Mouse (Mus musculus) frontal cortex, adult (tissue): ENCODE results near the gene Spata31d1b.
"Not testable (repeated sequence)": the region's sequence is repeated elsewhere in the genome, so short reads cannot be mapped to it uniquely, and the experiment has no call there.

Source experiments
- ATAC-seq: cut with Nextera tagmentation; 2 replicates; pipeline ENCODE4 v1.9.2; 2017; ENCODE audit warnings: mild to moderate bottlenecking, moderate library complexity, mixed read lengths; ENCODE audit not compliant: low TSS enrichment

The Spata31d1b gene

GRCm38 (mm10) chr13:59711984-59712383 is at the start of gene Spata31d1b:
Gene Spata31d1b, plus strand, starts transcription at chr13:59712284.
- not testable (repeated sequence) for ATAC-seq

GRCm38 (mm10) chr13:59663939-59664712 is 48.0 kb upstream of the Spata31d1b start:
- ATAC-seq = no peak

- ATAC-seq = no peak
Measured at GRCm38 (mm10) chr13:59667763-59668162, 44.3 kb upstream of the Spata31d1b start.

- ATAC-seq = no peak
Measured at GRCm38 (mm10) chr13:59668501-59669093, 43.5 kb upstream of the Spata31d1b start.

- ATAC-seq = peak; percentile 39; the same call in 1 of the 2 replicates
Measured at GRCm38 (mm10) chr13:59669946-59670345, 42.1 kb upstream of the Spata31d1b start.

GRCm38 (mm10) chr13:59671521-59671920 is 40.6 kb upstream of the Spata31d1b start:
- ATAC-seq = no peak

- ATAC-seq = no peak
Measured at GRCm38 (mm10) chr13:59672248-59672647, 39.8 kb upstream of the Spata31d1b start.

- ATAC-seq = no peak
Measured at GRCm38 (mm10) chr13:59673597-59673996, 38.5 kb upstream of the Spata31d1b start.

- ATAC-seq = no peak
Measured at GRCm38 (mm10) chr13:59674215-59674614, 37.9 kb upstream of the Spata31d1b start.

GRCm38 (mm10) chr13:59674761-59675150 is 37.3 kb upstream of the Spata31d1b start:
- ATAC-seq = peak; percentile 27

GRCm38 (mm10) chr13:59675151-59676011 is 36.7 kb upstream of the Spata31d1b start, which contains the start of gene Golm1:
Gene Golm1, minus strand, starts transcription at chr13:59675811.
- peak; percentile 45 for ATAC-seq

GRCm38 (mm10) chr13:59676316-59677229 is 35.5 kb upstream of the Spata31d1b start:
- ATAC-seq = peak; percentile 58; the same call in 1 of the 2 replicates

- no peak for ATAC-seq
Measured at GRCm38 (mm10) chr13:59679306-59679705, 32.8 kb upstream of the Spata31d1b start.

- ATAC-seq = no peak
Measured at GRCm38 (mm10) chr13:59679908-59680307, 32.2 kb upstream of the Spata31d1b start.

- no peak for ATAC-seq
Measured at GRCm38 (mm10) chr13:59682629-59683028, 29.5 kb upstream of the Spata31d1b start.

- no peak for ATAC-seq
Measured at GRCm38 (mm10) chr13:59685236-59685635, 26.8 kb upstream of the Spata31d1b start.

GRCm38 (mm10) chr13:59688338-59688770 is 23.7 kb upstream of the Spata31d1b start:
- no peak for ATAC-seq

GRCm38 (mm10) chr13:59689313-59689712 is 22.8 kb upstream of the Spata31d1b start:
- ATAC-seq = no peak

GRCm38 (mm10) chr13:59689843-59690242 is 22.2 kb upstream of the Spata31d1b start:
- ATAC-seq = no peak

GRCm38 (mm10) chr13:59690576-59690975 is 21.5 kb upstream of the Spata31d1b start:
- no peak for ATAC-seq

GRCm38 (mm10) chr13:59691478-59691877 is 20.6 kb upstream of the Spata31d1b start:
- ATAC-seq = no peak
